20 mouse cellular contexts compared by ENCODE assay signal in genomic region chr1:120430171-120430570, GRCm38 (mm10).
"Had no signal": no experiment of that assay in that cellular context is flagged by ENCODE, and none has a peak within 500 bp of the region (broad histone marks: within the 10 kb centered on the region; RNA-seq: fewer than 3 reads in every experiment).

No protein-coding gene starts in this region.

- DNase-seq: kidney, adult 2 months; kidney, postnatal 25 days; left cerebral cortex, postnatal 4 days; liver, postnatal 0 days; lung, postnatal 14 days; lung, postnatal 4 days; right cerebral cortex, adult 18-20 months; right cerebral cortex, postnatal 14 days; spleen, adult 18-20 months; thymus, postnatal 36 days had no signal

- H3K36me3 ChIP-seq: limb, embryonic 12.5 days; limb, embryonic 15.5 days; lung, embryonic 15.5 days; midbrain, embryonic 12.5 days; stomach, embryonic 15.5 days had no signal

- H3K4me1 ChIP-seq: limb, embryonic 12.5 days; limb, embryonic 15.5 days; lung, embryonic 15.5 days; stomach, embryonic 15.5 days had no signal

- H3K9ac ChIP-seq: limb, embryonic 12.5 days; limb, embryonic 15.5 days; liver, embryonic 14.5 days; liver, postnatal 0 days; lung, embryonic 15.5 days; midbrain, embryonic 12.5 days; stomach, embryonic 15.5 days had no signal

- H3K4me2 ChIP-seq: limb, embryonic 12.5 days; limb, embryonic 15.5 days; liver, embryonic 11.5 days; lung, embryonic 15.5 days; midbrain, embryonic 12.5 days; stomach, embryonic 15.5 days had no signal

- H3K9me3 ChIP-seq: limb, embryonic 12.5 days; limb, embryonic 15.5 days; lung, embryonic 15.5 days; midbrain, embryonic 12.5 days; stomach, embryonic 15.5 days had no signal

- ATAC-seq: intestine, postnatal 0 days; liver, postnatal 0 days; midbrain, embryonic 16.5 days had no signal

- H3K27ac ChIP-seq: kidney, postnatal 0 days; limb, embryonic 12.5 days; limb, embryonic 15.5 days; liver, embryonic 14.5 days; lung, embryonic 15.5 days; midbrain, embryonic 12.5 days; stomach, embryonic 15.5 days had no signal

- H3K27me3 ChIP-seq: limb, embryonic 12.5 days; limb, embryonic 15.5 days; lung, embryonic 15.5 days; midbrain, embryonic 12.5 days; stomach, embryonic 15.5 days had no signal

- H3K4me3 ChIP-seq: limb, embryonic 12.5 days; limb, embryonic 15.5 days; lung, embryonic 15.5 days; midbrain, embryonic 12.5 days; stomach, embryonic 15.5 days had no signal
